Mouse (Mus musculus): ENCODE results near the gene Rgs2.

Gene Rgs2

DNA sequence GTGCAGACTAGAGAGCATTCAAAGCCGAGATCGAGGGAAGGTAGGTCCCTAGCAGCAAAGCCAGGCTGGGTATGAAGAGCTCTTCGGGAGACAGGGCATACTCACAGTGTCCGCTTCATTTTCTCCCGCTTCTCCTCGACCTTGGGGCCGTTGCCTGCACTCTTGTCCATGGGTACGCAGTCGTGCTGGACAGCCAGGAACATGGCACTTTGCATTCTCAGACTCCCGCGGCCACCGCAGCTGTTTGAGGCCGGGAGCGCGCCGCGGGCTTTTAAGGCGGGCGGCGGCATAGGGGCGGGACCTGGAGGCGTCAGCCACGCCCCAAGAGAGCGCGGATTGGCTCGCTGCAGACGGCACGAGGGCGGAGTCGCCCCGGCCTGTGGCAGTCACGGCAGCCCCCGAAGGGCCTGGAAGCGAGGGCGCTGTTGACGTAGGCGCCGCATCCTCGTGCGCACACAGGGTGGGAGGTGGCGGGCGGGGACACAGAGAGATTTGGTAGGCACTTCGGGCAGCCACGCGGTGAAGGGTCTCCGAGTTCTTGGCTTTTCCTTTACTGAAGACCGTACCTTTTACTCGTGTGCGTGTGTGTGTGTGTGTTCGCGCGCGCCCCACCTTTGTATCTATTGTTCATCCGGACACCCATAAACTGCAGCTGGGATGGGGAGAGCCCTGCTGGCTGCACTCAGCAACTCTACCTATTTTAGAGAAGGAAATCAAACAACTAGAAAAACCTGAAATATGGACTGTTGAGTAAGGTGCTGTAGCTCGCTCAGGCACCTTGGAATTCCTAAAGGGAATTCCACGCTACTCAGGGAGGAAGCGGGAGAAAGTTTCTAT is at the start of gene Rgs2:
TSS of gene Rgs2 (minus strand) at position 258 of the 837 bp plus-strand sequence.
- peak; percentile 97 for DNase-seq

DNA sequence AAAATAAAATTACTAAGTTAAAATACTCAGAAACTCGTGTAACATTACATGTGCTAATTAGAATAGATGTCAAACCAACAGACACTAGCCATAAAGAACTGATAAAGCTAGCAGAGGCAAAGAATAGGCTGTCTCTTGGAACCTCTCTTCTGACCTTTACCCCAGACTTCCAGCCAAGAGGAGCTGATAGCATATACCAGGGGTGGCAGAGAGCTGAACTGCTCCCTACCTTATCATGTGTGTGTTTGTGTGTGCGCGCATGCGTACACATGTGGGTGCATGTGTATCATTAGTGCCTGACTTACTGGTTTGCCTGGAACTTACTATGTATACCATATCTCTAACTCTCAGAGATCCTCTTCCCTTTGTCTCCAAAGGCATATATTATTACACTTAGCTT is 49.4 kb upstream of the Rgs2 start:
- no peak for DNase-seq

DNA sequence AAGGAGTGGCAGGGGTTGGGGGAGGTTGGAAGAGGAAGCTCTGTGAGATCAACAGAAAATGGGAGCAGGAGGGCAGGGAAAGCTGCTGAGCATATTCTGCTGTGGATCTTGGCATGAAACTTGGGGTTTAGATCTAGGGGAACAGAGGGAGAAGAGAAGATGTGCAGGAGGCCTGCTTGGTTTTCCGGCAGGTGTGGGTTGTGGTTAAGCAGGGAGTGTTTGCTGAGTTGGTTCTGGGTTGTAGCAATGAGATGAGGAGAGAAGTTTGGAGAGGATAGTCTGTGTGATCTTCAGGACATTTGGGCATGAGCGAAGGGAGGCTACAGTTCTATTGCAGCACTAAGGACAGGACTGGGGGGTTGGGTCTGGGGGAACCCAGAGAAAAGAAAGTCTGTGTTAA is 37.9 kb upstream of the Rgs2 start:
- no peak for DNase-seq

DNA sequence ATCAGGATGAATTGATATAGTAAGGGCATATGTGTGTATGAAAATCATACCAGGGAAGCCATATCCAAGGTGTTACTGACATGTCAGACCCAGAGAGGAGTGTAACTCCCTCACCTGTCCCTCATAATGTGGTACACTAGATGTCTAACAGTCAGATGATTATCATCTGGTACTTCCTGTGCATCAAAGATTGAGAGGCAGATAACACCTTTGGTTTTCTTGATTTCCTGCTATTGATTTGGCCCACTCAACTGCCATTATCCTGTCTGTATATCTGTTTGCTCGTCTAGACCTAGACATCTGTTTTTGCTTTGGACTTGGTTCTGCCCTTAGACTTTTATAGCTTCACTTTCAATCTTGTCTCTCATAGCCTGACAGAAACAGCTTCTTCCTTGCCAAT is 29.5 kb upstream of the Rgs2 start:
- DNase-seq = no peak

DNA sequence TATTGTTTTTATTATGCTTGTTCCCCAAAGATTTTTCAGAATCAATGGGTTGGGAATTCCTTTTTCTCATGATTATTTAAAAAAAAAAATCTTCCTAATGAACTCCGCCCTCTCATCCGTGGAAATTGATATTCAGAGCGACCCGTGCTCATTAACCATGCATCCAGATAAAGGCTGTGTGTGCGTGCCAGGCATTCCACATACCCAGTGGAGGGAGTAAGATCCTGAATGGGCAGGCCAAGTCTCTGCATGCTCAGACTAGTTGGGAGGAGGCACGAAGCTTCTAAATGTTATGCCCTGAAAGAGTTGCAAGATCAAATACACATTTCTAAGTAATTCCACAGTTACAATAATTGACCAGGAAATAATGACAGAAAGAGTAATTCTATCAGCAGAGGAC is 26.5 kb upstream of the Rgs2 start:
- DNase-seq = no peak

DNA sequence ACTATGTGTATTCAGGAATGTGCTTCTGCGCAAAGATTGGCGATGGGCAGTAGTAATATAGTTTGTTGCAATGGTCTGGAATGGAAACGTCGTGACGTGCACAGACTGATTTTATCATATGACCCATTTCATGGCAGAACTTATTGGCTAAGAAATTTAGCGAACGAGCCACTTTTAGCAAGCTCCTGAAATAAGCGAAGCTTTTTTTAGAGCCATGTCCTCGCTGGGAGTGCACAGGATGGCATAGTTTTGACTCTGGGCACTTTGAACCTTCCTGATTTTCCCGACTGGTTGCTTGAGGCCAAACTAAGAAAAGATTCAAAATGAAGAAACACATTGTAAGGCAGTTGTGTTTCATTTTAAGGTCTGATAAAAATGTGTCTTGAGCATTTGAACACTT is 25.7 kb upstream of the Rgs2 start:
- peak; percentile 2 for DNase-seq

DNA sequence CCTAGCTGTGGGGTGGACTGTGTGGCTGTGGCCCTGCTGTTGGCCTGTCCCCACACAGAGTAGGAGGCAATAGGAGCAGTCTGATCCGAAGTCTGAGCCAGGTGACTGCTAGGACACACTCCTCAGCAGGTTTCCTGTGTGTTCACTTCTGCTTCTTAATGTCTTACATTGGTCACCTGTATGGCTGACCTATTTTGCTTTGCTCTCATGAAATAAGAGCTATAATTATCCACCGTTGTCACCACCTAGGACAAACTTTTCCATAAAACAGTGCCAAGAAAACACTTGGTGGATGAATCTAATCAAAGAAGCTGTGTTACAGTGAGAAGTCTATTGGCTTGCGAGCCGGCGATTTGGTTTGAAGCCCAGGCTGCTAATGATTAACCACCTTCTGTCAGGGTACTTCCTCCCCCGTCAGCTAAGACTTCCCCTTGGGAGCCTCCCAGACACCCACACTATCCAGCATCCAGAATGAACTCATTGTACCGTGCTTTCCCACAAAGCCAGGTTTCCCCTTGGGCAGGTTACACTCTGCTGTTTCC is 14.5 kb upstream of the Rgs2 start:
- DNase-seq = no peak

DNA sequence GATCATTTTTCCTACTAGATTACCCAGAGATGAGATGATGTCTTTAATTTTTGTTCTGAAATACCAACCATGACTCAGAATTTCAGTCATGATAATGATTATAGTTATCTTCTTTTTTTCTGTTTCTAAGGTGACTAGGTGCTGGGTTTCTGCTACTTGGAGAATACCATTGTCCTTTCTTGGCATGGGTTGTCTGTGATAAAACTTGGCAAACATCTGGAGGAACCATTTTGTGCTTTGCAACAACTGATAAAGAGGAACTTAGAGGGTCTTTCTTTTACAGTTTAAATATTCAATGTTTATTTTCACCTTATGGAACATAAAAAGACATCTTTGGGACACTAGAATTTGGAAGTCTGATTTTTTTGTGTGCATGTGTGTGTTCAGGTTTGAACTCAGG is 10.0 kb upstream of the Rgs2 start:
- no peak for DNase-seq

DNA sequence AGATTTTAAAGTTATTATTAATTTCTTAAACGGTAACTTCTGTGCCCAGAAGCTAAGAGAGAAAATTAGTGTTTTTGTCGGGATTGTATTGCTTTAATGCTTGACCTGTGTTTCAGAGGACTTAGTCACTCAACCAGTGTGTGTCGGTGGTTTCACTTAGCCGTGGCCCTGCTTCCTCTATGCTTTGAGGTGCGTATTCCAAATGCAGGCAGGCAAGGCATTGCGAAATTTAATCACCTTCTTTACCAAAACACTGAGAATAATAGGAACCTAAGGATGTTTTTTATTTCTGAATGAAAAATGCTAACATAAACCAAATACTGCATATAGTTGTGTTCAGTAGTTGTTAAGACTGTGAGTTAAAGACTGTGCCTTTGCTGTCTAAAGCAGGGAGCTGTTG is 3.4 kb upstream of the Rgs2 start:
- no peak for DNase-seq

DNA sequence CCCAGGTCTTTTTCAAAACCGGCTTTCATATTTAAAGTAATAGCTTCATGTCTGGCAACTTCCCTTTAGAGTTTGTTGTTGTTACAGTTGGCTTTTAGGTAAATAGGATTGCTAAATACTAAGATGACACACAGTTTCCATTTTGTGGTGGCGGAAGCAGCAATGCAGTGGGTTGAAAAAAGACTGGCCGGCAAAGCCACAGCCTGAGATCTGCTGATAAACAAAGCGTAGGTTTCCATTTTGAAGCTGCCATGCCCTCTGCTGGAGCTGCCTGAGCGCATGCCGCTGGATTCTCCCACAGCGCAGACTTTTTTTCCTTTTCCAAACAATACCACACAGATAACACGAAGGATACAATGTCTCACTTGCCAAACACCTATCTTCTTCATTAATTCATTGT is 2.6 kb upstream of the Rgs2 start:
- peak; percentile 71 for DNase-seq

DNA sequence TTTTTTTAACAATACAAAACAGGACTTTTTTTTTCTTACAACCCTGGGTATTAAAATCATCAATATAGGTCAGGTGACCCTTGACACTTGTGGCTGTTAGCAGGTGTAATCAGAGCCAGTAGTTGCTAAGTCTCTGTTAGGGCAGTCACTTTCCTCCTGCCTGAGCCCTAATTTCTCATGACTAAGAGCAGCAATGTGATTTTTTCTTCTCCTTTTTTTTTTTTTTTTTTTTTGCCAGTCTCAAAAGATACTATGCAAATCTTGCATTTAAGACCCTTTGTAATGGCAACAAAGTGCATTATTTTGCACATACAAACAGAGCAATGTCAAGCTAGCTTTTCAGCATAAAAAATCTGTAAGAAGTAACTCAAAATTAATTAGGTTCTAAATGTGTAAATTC is 1.7 kb upstream of the Rgs2 start:
- DNase-seq = no peak

DNA sequence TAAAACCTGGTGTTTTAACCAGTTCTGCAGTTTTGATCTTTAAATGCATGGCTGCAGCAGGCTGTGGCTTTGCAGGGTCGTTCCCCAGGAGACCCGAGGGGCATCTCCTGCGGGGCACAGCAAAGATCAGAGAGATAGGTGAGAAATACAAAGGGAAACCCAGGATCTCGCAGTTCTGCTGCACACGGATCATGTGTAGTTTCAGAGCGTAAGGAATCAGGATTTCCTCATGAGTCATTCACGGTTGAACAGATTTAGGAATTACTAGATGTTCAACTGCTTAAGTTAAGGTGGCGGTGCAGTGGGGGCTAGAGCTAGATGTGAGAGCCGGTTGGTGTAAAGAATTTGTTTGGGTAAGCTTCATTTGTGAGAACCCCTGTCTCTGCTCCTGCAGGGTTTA is 780 bp upstream of the Rgs2 start:
- DNase-seq = peak; percentile 45

DNA sequence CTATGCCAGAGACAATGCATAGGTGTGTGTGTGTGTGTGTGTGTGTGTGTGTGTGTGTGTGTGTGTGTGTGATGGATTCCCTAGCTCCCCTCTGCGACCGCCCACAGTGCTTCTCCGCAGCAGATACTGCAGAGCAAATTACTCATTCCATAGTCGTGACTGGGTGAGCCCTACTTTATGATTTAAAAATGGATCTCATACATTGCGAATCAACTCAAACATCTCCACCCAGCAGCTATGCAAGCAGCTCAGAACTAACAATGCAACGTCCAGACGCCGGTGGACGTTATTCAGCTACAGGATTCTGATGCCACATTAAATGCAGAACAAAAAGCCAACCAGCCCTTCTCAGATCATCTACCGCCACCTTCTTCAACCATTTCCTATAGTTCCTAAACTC is 545 bp downstream of the Rgs2 start:
- peak; percentile 80 for DNase-seq

DNA sequence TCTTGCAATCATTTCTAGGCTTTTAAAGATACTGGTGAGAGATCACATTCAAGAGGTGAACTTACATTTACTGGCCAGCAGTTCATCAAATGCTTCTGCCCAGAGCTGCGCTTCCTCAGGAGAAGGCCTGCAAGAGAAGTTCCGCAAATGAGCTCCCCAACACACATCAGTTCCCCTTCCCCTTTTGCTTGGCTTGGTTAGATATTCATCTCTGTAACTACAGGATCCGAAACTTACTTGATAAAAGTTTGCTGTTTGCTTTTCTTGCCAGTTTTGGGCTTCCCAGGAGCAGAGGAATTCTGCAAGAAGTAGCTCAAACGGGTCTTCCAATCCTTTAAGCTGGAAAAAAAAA is 1.3 kb downstream of the Rgs2 start:
- no peak for DNase-seq

DNA sequence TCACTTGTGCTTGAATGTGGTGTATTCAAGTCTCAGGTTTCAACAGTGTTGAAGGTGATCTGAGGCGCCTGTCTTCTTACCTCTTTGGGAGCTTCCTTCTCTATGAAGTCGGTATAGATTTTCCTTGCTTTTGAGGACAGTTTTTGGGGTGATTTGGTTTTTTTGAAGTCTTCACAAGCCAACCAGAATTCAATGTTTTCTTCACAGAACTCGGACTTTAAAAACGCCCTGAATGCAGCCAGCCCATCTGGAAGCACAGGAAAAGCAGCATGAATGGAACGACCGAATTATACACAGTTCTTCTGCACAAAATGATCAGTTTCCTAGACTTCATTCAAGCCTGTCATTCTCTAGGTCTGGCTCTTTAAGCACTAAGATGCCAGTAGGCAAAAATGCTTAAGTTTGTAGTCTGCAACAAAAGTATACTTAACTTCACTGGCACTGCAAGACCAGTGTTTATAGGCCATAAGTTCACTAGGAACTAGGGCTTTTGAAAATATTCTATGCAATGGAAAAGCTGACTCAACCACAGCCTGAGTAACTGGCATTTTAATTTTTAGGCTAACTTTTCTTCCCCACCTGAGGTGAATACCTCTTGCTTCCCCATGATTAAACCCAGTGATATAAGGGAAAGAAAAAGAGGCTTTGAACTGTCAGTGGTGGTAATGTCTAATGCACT is 1.8 kb downstream of the Rgs2 start:
- DNase-seq = no peak

DNA sequence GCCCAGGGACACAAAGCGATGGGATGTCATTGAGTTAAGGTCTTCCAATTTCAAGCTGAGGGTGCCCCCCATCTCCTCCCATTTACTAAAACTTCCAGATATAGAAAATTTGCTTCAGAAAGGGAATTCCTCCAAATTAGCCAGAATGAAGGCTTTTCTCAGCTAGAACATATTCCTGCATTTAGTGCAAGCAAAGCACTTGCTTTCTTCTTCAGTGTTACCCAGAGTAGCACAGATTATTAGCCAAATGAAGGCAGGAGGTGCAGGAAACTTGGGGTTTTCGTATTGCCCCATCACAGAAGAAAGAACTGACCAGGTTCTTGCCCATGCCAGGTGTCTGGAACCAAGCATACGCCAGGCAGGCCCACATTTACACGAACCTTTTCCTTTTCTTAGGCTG is 3.7 kb downstream of the Rgs2 start:
- DNase-seq = no peak

DNA sequence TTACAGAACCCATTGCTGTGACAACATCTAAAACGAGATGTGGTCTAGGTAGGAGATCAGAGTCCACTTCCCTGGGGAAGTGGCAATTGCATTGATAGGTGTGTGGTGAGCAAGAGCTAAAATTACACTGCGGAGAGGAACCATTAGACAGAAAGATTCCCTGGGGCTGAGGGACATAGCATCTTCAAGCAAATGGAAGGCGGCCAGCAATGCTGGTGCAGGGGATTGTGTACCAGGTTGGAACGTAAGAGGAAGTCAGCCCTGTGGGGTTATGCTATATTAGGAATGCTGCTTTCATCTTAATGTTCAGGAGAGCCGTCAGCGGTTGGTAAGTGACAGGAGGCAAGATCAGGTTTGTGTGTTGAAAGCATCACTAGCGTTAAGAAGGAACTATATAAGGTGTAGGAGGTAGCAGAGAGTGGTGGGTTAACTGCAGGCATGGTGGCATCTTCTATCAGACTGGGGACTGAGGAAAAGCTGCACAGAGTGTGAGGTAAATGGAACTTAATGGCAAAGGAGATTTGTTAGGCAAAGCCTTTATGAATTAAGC is 4.5 kb downstream of the Rgs2 start:
- DNase-seq = no peak

DNA sequence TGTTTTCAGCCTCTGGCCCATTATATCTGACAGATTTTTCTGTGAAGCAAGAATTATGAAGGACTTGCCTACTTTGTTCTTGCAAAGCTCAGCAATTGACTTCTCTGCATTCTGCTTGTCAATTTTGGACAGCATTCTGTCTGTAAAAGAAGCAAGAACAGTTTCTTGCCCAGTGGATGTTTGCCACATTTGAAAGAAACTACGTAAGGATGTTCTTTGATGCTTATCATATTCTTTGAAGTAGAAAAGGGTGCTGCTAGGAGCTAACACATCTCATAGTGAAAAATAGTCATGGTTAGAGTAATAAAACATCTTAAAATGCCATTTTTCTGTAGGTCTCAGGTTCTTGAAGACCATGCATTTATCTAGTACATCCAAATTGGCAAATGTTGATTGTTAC is 10.9 kb downstream of the Rgs2 start:
- no peak for DNase-seq

DNA sequence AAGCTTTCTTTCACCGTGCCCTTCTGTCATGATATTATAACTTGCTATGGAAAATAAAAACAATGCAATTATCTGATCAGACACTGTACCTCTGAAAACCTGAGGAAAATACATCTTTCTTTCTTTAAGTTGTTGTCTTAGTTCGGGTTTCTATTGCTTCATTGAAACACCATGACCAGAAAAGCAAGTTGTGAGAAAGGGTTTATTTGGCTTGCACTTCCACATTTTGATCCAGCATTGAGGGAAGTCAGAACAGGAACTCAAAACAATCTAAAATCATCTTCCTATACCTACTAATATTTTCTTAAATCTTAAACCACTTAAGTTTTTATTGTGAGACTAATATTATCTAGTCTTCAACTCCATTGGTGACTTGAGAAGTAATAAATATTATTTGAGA is 11.4 kb downstream of the Rgs2 start:
- DNase-seq = no peak

DNA sequence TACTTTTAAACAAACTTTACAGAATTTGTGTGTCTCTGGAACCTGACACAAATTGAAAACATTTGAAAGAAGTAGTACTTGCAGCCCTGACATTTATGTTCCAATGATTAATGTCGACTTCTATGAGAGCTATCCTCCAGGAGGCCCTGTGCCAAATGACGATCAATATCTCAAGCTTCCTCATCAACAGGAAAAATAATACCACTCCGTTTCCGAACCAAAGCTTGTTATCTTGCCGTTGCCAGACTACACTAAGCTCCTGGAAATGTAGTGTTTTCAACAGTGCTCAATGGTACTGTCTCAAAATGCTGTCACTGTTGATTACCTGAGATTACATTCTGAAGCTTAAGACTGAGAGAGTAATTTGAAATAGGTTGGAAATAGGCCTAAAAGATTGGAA is 13.7 kb downstream of the Rgs2 start:
- no peak for DNase-seq

DNA sequence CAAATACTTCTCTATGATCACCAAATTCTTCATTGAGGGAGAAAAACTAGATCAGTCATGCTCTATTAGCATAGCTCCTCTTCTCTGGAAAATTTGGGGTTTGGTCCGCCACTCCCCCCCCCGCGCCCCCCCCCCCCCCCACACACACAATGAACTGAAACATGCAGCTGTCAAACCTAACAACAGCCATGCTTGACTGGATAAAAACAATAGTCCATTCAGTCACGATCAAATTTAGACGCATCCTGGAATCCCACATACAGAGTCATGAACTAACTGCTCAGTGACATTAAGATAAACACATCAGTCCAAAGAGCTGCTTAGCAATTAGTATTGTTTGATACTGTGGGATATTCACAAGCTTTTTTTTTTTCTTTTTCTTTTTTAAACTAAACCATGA is 14.2 kb downstream of the Rgs2 start:
- DNase-seq = no peak

DNA sequence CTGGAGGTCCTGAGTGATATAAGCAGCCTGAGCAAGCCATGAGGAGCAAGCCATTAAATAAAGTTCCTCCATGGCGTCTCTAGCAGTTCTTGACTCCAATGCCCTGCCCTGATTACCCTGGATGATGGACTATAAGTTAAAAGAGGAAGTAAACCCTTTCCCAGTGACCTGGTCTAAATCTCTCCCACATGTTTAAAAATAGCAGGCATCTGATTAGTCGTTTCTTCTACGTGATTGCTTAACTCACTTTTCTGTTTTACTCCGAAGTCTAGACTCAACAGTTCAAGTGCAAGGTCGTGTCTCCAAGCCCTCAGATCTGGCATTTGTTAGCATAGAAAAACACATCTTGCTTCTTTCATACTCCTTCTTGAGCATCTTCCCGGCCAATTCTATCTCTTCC is 15.2 kb downstream of the Rgs2 start:
- DNase-seq = no peak

DNA sequence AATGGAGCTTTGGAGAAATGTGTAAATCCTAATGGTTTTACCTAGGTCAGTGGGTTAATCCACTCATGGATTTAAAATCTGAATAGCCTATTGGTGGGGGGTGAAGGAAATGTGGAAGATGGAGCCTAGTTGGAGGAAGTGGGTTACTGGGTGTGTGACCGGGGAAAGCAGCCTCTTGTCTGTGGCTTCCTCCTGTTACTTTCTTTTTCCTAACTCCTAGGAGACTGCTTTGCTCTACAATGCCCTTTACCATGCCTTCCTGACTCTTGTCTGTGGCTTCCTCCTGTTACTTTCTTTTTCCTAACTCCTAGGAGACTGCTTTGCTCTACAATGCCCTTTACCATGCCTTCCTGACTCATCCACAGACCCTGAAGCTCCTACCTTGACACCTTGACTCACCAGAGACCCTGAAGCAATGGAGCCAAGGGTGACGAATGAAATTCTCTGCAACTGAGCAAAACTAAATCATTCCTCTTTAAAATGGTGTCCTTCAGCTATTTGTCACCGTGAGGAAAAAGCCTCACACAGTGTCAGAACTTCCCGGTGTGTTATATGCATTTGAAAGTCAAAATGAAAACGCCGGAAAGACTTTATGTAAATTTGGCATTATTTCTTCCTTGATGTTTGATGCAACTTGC is 18.9 kb downstream of the Rgs2 start:
- DNase-seq = no peak

Data from right cerebral cortex, adult 18-20 months (tissue).